Mouse (Mus musculus) gastrocnemius, adult 8-10 months (tissue): ENCODE measurements around the gene Rac3. TPM values are rescaled to one million over a fixed set of nuclear protein-coding genes. Genes with fewer than 3 reads are reported as not detected.

ENCODE experiments used
- DNase-seq, 2 experiments: peaks; one replicate each; pipeline ENCODE4 v3.0.0; 2022; ENCODE audit warnings: low spot score in 2 of 2
- total RNA-seq, 4 experiments: library from RNA; stranded (reverse); gene quantifications; 2 replicates each; pipeline ENCODE4 v1.2.4; 2022

Rac3 gene
- total RNA-seq, 4 experiments from 2014 or later, result 0.75 to 1.2 (median 0.89) TPM

DNA sequence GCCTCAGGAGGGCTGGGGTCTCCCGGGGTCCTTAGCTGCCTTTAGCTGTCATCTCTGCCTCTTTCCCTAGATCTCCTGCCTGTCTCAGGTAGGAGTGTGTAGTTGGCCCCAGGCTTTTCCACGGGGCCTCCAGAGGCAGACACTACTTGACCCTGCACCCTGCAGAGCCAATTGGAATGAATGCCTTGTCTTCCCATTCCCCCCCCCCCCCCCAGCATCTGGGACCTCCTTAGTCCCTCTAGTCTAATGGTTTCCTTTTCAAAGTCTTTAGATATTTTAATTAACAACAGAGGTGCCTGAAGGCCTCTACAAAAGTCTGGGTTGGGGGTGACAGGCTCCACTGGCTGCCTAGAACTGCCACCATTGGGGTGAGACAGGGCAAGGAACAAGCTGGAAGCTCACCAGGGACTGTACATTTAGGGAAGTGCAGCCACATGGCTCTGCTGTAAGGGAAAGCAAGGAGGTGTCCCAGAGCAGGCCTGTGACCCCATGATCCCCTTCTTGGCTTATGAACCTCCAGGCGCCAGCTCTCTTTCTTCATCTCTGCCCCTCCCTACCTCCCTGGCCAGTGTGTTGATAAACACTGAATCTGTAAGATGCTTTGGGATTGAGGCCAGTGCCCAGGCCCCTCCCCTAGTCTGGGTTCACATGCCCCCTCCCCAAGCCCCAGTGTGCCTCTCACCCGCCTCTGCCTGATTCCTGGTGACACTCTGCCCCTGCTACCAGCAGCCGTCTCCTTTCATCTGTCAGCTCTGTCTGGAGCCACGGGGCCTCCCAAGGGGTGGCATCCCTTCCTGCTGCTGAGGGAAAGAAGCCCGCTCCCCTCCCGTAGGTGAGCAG, 16.6 kb upstream of the Rac3 start:
- DNase-seq, result no peak

DNA sequence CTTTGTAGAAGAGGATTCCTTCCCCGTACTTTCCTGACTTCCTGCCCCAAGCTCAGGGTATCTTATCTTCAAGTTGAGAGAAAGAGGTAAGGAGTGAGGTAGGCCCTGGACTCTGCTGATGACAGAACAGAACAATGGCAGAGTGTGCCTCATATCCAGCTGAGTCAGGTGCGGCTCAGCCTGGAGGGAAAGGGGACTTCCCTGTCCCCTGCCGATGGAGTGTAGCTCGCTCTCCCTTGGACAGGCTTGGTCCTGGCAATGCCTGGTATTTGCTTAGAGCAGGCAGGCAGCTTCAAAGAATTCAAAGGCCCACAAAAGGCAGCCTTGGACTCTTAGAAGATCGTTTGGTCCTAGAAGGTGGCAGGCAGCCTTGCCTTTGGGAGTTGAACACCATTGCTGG, 15.2 kb upstream of the Rac3 start:
- DNase-seq, result no peak

DNA sequence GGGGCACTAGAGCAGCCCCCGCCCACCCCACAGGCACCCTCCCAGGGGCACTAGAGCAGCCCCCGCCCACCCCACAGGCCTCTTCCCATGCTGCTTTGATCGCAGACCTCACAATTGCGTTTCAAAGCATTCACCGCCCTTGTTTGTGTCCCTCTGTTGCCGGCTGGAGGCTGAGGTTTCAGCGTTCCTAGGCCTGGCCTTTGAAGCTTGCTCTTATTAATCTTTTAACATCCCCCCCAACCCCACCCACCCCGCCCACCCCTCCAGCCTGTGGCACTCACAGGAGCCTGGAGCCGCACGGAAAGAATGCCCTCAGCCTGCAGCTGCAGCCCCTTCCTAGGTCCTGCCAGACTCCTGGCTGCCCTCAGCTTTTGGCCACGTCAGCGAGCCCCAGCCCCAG, 14.0 kb upstream of the Rac3 start:
- DNase-seq, result no peak

DNA sequence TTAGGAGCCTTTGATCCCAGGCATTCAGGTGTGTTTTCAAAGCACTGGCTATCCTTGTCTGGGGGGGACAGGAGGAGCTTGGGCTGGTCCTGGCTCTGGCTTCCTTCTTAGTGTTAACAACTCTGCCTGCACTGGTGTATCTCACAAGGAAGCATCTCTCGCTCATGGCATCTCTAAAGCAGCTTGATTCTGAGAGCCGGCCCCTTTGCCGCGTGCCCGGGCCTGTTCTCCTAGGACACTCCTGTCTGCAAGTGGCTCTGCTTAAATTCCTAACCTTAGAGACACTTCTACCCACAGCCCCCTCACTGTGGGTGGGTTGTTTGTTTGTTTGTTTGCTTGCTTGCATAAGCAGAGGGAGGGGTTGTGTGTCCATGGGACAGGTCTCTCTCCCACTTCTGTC, 13.3 kb upstream of the Rac3 start:
- no peak for DNase-seq

DNA sequence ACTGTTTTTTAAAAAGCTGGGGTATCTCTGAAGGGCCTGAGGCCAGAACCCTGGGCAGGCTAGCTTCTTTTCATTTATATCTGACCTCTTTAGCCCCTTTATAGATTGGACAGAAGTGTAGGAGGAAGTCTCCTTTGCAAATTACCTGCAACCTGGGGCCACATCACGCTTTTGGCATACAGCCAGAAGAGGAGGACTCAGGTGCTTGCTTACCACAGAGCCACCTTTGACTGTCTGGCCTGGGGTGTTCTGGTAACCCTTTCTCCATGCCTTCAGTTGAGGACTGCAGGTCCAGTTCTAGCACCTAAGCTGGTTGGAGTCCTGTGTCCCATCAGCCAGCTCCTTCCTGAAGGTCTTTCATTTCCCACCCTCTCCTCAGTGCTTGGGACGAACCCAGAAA, 11.7 kb upstream of the Rac3 start:
- no peak for DNase-seq

DNA sequence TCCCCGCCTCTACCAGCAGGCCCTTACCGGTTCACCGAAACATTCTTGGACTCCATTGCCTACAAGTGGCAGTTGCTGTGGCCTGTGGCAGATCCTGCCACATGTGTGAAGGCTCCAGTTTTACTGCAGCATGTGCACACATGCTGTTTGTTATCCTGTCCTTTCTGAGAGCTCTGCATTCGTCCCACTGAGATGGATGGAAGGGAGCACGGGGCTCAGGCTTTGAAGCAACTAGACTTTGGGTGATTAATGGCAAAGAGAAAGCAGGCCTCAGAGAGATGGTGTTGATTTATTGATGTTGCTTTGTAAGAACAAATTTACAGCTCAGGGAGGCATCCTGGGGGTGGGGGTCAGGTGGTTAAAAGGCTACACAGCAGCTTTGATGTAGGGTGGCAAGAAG, 10.6 kb upstream of the Rac3 start:
- DNase-seq, result no peak

DNA sequence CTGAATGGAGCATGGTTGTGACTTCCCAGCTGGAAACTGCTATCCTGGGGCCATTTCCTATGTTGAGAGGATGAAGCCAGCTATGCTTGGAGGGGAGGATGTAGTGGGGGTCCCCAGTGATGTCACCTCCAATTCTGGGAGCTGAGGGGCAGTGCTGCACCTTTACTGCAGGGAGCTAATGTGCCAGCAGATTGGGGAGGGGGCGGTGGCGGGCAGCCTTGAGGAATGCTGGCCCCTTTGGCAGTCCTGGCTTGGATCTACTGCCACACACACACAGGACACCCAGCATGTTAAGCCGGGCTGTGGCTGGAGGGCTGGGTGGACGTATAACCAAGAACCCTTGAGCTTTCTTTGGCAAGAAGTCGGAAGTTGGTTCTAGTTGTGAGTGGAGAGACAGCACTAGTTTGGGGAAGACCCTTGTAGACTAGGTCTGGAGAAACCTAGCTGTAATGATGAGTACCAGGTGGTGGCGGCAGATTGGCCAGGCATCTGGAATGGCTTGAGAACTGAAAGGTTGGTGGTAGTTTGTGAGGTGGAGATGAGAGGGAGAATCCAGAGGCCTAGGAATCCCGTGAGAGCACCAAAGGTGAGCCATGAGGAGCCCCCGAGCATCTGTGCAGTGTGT, 9.2 kb upstream of the Rac3 start:
- no peak for DNase-seq

DNA sequence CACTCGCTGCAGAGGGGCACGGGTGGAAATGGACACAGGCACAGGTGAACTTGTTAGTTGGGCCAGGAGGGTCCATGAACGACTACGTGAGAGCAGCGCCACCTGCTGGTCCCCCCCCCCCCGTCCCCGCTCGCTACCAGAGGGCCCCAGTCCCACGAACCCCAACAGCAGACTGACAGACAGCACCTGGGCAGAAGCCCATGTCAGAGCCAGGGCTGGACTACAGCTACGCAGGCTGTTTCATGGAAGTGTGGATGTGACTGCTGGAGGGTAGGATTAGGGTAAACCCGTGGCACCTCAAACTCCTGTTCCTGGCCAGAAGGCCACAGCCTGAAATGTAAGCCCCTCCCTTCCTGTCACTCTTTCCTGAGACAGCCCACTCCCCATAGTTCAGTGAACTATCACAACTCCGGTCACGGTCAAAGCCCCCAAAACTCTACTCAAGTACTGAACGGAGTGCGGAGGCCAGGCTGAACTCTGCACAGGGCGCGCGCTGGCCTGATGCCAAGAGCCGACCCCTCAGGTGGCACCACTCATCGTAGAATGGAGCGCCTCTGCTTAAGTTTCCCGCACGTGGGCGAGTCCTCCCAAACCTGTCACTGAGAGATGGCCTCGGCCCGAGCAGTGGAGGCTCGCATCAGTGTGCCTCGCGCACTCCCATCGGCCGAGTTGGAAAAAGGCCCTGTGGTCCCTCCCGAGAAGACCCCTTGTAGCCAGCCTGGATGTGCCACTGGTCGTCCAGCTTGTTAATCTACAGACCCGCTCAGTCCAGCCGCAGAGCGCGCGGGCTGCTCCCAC, 8.3 kb upstream of the Rac3 start:
- DNase-seq, result peak in 1 of 2 experiments; percentile 54

DNA sequence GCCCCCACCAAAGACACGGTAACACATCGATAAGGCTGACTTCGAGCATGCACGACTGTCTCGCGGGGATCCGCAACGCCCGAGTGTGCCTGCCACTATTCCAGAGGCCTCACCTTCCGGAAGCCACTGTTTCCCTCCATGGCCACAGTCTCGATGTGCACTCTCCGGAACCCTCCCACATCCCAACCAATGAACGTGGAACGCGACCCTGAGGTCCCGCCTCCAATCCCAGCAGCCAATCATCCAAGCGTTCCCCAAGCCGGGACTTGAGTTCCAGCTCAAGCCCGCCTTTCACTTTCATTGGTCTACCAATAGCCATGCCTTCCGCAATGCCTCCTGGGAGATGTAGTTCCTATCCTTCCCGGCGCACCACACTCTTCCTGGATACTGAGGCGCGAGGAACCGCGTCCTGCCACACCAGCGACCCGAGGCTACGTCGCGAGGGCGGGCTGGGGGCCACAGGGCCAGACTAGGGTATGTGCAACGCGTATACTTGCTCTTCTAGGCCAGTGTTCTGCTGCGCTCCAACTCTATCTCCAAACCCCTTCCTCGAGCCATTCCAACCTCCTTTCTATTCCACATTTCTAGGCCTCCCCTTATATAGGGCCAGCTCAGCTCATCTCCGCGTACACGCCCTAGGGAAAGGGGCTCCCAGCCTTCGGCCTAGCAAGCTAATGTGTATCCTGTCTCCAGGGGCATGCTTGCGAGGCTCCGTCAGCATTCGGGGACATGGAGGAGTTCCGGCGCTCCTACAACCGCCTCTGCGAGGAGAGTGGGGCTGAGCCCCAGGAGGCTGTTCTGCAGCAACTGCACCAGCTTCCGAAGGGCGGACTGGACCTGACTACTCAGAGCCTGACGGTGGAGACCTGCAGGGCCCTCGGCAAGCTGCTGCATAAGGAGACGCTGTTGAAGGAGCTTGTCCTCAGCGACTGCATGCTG, 7.4 kb upstream of the Rac3 start, which contains the start of the genes Cenpx and Lrrc45:
Cenpx (minus strand) TSS at position 159 of the 939 bp plus-strand sequence.
Lrrc45 (plus strand) TSS at position 346 of the 939 bp plus-strand sequence.
- peak; percentile 95 to 96 for DNase-seq

DNA sequence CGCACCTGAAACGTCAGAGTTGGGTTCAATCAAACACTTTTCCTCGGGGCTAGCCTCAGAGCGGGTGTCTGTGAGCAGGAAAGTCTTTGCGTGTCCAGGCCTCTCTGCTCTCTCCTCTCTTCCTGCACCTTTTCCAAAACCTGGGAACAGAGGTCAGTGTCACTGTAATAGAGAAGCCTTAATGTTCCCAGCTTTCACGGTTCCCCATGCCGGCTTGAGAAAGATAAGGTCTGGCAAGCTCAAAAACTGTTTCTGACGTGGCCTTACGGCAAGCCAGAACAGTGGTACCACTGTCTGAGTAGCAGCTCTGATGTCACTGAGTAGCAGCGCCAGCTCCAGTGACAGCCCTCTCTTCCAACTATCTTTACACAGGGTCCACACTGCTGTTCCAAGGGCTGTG, 6.7 kb upstream of the Rac3 start:
- no peak for DNase-seq

DNA sequence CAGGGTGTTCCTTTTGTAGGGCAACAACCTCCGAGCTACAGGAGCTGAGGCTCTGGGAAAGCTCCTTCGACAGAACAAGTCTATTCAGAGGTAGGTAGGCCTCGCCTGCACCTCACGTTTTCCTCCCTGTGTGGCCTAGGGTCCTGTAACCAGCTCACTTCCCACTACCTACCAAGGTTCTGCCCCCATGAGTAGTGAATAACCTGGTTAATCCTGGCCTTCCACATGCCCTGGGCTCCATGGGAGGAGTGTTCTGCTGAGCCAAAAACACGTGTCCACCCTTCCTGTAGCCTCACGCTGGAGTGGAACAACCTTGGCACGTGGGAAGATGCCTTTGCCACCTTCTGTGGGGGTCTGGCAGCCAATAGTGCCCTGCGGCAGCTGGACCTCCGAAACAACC, 6.1 kb upstream of the Rac3 start:
- no peak for DNase-seq

DNA sequence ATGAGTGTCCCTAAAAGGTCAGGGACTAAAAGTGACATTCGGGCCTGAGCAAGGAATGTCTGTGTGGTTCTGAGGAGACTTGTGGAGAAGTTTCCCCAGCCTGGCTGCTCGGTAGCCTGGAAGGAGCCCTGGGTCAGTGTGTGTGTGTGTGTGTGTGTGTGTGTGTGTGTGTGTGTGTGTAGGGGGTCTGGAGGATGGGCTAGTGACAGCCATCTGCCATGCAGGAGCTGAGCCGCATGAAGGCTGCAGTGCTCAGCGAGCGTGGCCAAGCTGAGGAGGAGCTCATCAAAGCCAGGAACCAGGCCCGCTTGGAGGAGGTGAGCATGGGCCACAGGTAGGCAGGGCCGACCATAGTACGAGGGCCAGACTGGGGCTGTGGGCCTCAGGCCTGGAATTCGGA, 2.0 kb upstream of the Rac3 start:
- no peak for DNase-seq

DNA sequence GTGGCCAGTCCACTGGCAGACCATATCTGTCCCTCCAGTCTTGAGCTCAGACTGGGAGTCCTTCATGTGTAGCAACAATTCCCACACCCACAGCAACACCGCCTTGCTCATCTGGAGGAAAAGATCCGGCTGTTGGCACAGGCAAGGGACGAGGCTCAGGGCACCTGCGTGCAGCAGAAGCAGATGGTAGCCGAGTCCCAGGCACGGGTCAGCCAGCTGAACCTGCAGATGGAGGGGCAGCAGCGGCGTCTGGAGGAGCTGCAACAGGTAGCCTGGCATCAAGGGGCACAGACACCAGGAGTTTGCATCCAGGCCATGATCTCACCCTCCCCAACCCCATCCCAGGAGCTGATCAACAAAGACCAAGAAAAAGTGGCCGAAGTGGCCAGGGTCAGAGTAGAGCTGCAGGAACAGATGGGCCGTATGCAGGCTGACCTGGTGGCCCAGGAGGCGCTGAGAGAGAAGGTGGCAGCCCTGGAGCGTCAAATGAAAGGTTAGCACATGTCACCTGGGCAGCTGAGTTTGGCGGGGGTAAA, 1.4 kb upstream of the Rac3 start:
- DNase-seq, result no peak

DNA sequence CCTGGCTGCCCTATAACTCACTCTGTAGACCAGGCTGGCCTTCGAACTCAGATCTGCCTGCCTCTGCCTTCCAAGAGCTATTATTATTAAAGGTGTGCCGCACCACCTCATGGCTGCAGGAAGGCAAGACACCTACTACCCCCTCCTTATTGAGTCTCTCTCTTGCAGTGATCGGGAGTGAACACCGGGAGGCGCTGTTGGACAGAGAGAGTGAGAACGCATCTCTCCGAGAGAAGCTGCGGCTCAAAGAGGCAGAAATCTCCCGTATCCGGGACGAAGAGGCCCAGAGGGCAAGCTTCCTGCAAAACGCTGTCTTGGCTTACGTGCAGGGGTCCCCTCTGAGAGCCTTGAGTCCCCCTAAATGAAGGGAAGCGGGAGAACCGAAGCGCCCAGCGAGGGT, 820 bp upstream of the Rac3 start:
- DNase-seq, result peak; percentile 76 to 77

DNA sequence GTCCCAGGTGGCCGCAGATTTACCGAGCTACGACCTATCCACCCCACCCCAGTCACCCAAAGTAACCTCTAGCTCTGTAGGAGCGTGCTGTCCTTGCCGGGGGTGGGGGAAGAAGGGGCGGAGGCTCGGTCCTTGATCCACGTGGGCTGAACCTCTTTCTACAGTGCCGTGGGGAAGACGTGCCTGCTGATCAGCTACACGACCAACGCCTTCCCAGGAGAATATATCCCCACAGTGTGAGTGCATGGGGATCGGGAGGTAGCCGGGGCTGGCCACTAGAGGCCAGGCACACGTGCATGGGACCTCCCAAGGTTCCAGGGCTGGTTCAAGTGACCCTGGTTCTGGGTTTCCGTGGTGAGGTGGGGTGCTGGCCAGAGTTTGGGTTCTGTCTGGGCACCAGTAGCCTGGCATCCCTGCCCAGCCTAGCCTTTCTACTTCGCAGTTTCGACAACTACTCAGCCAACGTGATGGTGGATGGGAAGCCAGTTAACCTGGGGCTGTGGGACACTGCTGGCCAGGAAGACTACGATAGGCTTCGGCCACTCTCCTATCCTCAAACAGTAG, 879 bp downstream of the Rac3 start:
- no peak for DNase-seq

DNA sequence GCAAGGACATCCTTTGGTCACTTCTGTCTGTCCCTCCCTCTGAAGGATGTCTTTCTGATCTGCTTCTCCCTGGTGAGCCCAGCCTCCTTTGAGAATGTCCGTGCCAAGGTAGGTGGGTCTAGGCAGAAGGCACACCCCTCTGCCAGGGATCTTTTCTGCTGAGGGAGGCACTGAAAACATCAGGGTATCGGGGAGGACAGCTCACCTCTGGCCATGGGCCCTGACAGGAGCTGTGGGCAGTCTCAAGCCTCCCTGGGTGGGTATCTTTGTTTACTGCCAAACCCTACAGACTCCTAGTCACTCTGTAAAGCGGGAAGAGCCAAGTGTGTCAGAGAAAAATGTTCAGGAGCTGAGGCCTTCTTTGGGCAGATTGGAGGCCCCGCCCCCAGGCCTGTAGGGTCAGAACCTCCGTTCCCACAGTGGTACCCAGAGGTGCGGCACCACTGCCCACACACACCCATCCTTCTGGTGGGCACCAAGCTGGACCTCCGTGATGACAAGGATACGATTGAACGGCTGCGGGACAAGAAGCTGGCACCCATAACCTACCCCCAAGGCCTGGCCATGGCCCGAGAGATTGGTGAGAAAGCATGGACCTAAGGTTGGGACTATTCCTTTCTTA, 1.6 kb downstream of the Rac3 start:
- DNase-seq, result no peak

DNA sequence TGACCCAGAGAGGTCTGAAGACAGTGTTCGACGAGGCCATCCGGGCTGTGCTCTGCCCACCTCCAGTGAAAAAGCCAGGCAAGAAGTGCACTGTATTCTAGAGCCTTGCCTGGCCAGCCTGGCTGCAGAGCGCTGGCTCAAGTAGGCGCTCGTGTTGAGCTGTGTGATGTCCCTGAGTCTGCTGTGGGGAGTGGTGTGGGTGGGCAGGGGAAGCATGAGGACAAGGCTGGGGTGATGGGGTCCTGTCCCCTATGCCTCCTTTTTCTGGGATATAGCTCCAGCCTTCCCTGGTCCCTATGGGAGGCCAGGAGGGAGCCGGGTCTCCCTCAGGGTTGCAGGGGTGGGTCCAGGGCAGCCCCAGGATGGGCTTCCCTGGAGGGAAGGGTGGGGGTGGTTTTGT, 2.2 kb downstream of the Rac3 start:
- DNase-seq, result no peak

DNA sequence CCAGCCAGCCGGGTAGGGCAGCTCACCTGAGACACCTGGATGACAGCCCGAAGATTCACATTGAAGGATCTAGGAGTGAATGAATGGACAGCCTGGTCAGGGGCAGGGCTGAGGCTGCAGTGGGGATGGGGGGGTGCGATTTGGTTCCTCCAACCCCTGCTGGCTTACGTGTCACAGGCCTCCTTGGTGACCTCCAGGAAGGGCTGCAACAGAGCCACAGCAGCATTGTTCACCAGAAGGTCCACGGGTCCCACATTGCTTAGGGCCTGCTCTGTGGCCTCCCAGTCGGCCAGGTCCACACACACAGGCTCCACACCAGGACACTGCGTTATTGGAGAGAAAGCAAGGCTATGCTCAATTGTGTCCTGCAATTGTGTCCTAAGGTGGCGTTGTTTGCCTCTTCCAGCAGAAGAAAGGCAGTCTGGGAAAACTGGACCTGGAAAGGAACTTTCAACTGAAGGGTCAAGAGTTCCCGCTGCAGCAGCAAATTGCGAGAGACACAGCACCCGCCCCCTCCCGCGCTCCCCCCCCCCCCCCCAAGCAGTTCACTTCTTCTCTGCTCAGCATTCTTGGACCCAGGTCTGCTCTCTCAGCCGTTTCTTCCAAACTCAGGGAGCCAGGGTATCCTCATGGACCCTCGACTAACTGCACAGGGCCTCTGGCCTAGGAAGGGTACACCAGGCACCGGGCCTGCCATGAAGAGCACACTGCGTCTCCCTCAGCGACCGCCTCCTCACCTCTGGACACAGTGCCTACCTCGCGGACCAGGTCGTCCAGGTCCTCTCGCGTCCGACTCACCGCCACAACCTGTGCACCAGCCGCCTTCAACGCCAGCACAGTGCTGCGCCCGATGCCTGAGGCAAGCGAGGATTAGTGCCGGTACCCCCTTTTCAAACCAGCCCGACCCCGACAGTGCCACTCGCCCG, 5.2 kb downstream of the Rac3 start:
- no peak for DNase-seq

DNA sequence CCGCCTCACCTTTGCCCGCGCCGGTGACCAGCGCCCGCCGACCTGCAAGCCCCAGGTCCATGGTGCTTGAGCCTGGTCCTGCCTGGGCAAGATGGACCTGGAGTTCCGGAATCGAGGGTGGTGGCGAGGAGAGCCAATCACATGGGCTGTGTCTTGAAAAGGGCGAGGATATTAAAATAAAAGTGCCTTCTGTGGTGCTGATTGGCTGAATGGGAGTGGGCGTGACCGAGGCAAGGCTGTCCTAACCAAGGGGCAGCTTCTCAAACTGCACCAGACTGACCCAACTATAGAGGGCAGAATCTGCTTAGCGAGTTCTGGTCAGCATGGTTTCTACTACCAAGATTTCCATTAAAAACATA, 5.9 kb downstream of the Rac3 start, which contains the start of gene Dcxr:
Dcxr (minus strand) TSS at position 113 of the 359 bp plus-strand sequence.
- peak; percentile 87 for DNase-seq
